Mouse (Mus musculus) C2C12 (cell line): ENCODE measurements around the gene Elmsan1.

Experiments
- CTCF ChIP-seq: IDR thresholded peaks from one replicate; pipeline ENCODE4 v1.5.1; 2011; ENCODE audit not compliant: control insufficient read depth, insufficient read depth, insufficient read length
- MAX ChIP-seq: IDR thresholded peaks from one replicate; pipeline ENCODE4 v1.6.1; 2011; ENCODE audit warnings: mild to moderate bottlenecking, control low read depth
- USF1 ChIP-seq: IDR thresholded peaks from one replicate; pipeline ENCODE4 v1.6.1; 2011; ENCODE audit warnings: low read depth, mild to moderate bottlenecking, control low read depth, moderate library complexity

DNA sequence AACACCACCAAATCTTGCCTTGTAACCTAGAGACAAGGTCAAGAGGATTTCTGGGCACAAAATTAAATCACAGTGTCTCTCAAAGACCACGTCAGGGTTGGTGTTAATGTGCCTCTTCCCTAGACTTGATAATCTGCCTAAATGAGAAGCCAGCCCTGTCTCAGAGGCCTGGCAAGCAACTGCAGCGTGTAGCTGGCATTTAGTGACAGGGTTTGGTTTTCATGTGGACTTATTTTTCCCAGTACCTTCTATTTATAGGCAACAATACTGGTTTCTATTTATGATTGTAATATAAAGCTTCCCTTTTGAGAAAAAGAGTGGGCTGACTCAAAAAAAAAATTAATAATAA, 63.2 kb downstream of the Elmsan1 start:
- TF ChIP-seq MAX (no peak), CTCF (no peak), USF1 (no peak)
